Mouse (Mus musculus) stomach, embryonic 16.5 days (tissue): Measurements from ENCODE around the gene Mapk8ip2. TPM values are rescaled to one million over a fixed set of nuclear protein-coding genes. Genes with fewer than 3 reads are reported as not detected.
A peak's percentile ranks its signal among the peaks of the same experiment; 100 is the strongest.

ENCODE experiments used
- ATAC-seq: fragments of 200-750 bp; cut with Nextera tagmentation; 2 replicates; pipeline ENCODE4 v1.8.0; 2017; ENCODE audit warnings: moderate number of reproducible peaks, moderate TSS enrichment; ENCODE audit not compliant: insufficient read depth, low FRiP score
- H3K27ac ChIP-seq: fragments of 300-500 bp; sonication (generic); 2 replicates; pipeline ENCODE4 v1.5.1; 2014; ENCODE audit warnings: low read length
- H3K27me3 ChIP-seq: fragments of 300-500 bp; sonication (generic); 2 replicates; pipeline ENCODE4 v1.6.1; 2014; ENCODE audit warnings: low read length, control low read depth, mixed read lengths; ENCODE audit not compliant: control insufficient read depth, insufficient read depth
- H3K36me3 ChIP-seq: fragments of 300-500 bp; sonication (generic); 2 replicates; pipeline ENCODE4 v1.6.1; 2014; ENCODE audit warnings: low read length; ENCODE audit not compliant: control insufficient read depth, insufficient read depth
- H3K4me1 ChIP-seq: fragments of 300-500 bp; sonication (generic); 2 replicates; pipeline ENCODE4 v1.6.1; 2014; ENCODE audit warnings: low read length, control low read depth, mixed read lengths; ENCODE audit not compliant: control insufficient read depth, insufficient read depth
- H3K4me2 ChIP-seq: fragments of 300-500 bp; sonication (generic); 2 replicates; pipeline ENCODE4 v1.6.1; 2014; ENCODE audit warnings: low read depth, low read length, mixed read lengths
- H3K4me3 ChIP-seq: fragments of 300-500 bp; sonication (generic); replicated peaks from 2 replicates; pipeline ENCODE4 v1.5.1; 2014; ENCODE audit warnings: mild to moderate bottlenecking, low read length
- H3K9ac ChIP-seq: fragments of 300-500 bp; sonication (generic); 2 replicates; pipeline ENCODE4 v1.6.1; 2014; ENCODE audit warnings: low read length
- H3K9me3 ChIP-seq: fragments of 300-500 bp; sonication (generic); replicated peaks from 2 replicates; pipeline ENCODE4 v1.6.1; 2016; ENCODE audit warnings: low read length, control low read depth; ENCODE audit not compliant: control insufficient read depth
- WGBS: fragments of 180-500 bp; shearing (Covaris S2); extraction: QIAGEN DNeasy Blood & Tissue Kit; methylation state at CpG from one replicate; pipeline ENCODE4 v1.1.7; 2014; 5-methylcytosine and 5-hydroxymethylcytosine counted together
- polyA plus RNA-seq: library from polyadenylated mRNA; unstranded; fragments of >200 nt; fragmentation: Nextera tagmentation; extraction: Ambion mirVana; gene quantifications from 2 replicates; pipeline ENCODE4 v1.2.1, GENCODE M21; 2015

Mapk8ip2 gene
- polyA plus RNA-seq, 1 experiment from 2014 or later, result 3.9 TPM

DNA sequence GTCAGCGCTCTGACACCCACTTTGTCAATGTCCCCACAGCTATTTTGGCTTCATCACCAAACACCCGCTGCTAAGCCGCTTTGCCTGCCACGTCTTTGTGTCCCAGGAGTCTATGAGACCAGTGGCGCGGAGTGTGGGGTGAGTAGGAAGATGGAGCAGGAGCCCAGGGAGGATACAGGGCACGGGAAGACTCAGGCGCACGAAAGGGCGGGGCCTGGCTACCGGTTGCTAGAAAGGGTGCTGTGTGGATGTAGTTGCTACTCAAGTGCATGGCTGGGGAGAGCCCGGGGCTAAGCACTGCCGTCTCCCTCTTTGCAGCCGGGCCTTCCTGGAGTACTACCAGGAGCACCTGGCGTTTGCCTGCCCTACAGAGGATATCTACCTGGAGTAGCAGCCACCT is 7.6 kb downstream of the Mapk8ip2 start:
- H3K4me1 ChIP-seq, result no peaks in the 10 kb centered on the region
- H3K36me3 ChIP-seq, result no peaks in the 10 kb centered on the region
- H3K27me3 ChIP-seq, result no peaks in the 10 kb centered on the region; the same call in 1 of the 2 replicates
- no peak overlapping the region for H3K4me2 ChIP-seq
- H3K9me3 ChIP-seq, result no peaks in the 10 kb centered on the region
- no peak overlapping the region for H3K27ac ChIP-seq
- 78% methylated on average over 15 of the region's 15 CpGs for WGBS
- no peak for ATAC-seq
- H3K9ac ChIP-seq, result no peak overlapping the region
- no peak overlapping the region for H3K4me3 ChIP-seq

DNA sequence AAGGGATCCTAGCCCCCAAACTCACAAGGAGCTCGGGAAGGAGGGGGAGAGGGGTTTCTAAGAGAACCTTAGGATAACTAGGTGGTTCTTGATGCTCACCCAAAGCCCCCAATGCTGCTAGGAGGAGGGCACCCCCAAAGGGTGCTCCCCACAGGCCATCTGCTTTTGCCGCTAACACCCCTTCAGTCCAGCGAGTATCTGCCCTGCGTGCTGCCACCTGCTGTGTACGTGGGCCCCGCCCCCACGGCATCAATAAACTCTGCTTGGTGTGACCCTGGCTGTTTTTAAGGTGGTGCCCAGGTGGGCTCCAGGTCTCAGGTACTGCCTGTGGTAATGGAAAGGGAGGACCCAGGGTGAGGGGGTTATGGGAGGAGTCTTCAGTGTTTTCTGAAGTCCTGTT is 8.5 kb downstream of the Mapk8ip2 start:
- ATAC-seq, result no peak
- Histone ChIP-seq H3K27ac (no peak overlapping the region), H3K4me1 (no peaks in the 10 kb centered on the region), H3K4me2 (no peak overlapping the region), H3K9ac (no peak overlapping the region), H3K4me3 (no peak overlapping the region), H3K36me3 (no peaks in the 10 kb centered on the region), H3K9me3 (no peaks in the 10 kb centered on the region), H3K27me3 (no peaks in the 10 kb centered on the region; the same call in 1 of the 2 replicates)
- WGBS, result 70% methylated on average over 7 of the region's 7 CpGs

DNA sequence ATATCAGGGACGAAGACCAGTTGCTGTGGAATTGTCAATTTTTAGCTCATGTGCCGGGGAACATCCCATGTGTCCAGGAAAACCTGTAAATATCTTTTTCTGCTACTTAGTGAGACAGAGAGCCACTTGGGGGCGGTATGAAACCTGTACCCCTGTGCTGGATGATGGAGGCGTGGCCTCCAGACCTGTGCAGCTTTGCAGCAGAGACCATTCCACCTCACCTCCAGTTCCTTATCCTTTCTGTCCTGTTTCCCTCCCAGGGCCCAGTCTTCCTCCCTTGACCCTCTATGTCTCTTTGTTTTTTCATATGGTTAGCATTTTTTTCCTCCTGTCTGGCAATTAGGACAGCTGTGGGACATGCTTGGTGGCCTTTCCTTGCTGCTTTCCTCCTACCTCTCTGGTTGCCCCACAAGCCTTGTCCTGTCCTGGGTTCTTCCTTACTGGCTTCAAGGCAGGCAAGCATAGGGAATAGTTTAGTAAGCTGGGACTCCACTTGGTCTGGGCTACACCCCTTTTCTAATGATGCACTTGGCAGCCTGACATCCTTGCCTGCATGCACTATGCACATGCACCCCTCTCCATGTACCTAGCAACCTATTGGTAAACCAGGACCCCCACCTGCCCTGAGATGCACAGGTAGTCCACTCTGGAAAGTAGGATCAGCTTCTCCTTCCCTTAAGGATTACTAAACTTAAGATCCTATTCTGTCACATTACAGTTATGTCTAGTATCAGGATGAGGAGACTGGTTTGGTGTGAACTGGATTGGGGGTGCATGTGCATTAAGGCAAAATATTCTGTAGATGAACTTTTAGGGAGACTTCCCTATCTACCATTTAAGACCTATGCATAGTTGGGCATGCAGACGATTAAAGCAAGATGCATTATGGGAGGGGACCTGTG is 9.9 kb downstream of the Mapk8ip2 start:
- Histone ChIP-seq H3K27me3 (no peaks in the 10 kb centered on the region), H3K36me3 (no peaks in the 10 kb centered on the region), H3K4me1 (no peaks in the 10 kb centered on the region), H3K9me3 (no peaks in the 10 kb centered on the region), H3K27ac (no peak overlapping the region), H3K9ac (no peak overlapping the region), H3K4me3 (no peak overlapping the region), H3K4me2 (no peak overlapping the region)
- WGBS, result 45% methylated on average over 5 of the region's 5 CpGs
- no peak for ATAC-seq

- ATAC-seq, result no peak
- H3K9ac ChIP-seq, result no peak overlapping the region
- no peak overlapping the region for H3K4me3 ChIP-seq
- H3K36me3 ChIP-seq, result no peaks in the 10 kb centered on the region
- no peak overlapping the region for H3K4me2 ChIP-seq
- H3K27ac ChIP-seq, result no peak overlapping the region
- H3K9me3 ChIP-seq, result no peaks in the 10 kb centered on the region
- H3K4me1 ChIP-seq, result no peaks in the 10 kb centered on the region
- H3K27me3 ChIP-seq, result no peaks in the 10 kb centered on the region
- WGBS, result 6% methylated on average over 1 of the region's 1 CpGs
These were observed 11.3 kb downstream of the Mapk8ip2 start for GRCm38 (mm10) chr15:89465052-89465451.

DNA sequence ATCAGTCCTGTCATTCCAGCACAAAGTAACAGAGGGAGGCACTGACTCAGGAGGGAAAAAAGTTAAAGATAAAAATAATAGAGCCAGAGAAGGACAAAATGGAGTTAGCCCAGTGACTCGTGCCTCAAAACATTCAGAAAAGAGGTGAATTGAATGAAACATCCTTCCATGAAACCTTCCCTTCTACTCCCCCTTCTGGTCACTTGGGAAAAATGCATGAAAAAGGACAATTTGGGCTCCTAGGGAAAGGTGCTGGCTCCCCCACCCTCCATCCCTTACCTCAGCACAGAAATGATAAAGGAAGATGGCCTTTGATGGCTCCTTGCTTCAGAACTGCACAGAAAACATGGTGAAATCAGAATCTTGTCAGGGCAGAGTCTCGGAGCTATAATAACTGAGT is 14.9 kb downstream of the Mapk8ip2 start:
- H3K27ac ChIP-seq, result no peak overlapping the region
- WGBS, result 28% methylated on average over 2 of the region's 2 CpGs
- no peak for ATAC-seq

DNA sequence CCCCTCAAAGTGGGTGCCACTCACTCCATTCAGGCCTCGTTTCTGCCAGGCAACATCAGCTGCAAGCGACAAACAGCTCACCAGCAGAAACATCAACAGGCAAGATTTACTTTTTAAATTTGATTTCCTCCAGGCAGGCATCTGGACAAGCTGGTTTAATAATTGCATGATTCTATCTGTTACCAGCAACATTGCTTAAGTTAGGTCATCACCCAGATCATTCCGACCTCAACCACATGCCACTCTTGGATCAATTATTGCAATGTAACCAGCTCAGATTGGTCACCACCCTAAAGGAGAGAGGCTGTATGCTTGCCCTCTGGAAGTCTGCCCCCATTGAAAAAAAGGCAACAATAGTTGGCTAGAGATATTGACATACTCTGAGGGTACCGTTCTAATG is 17.8 kb downstream of the Mapk8ip2 start:
- no peak overlapping the region for H3K4me2 ChIP-seq
- no peaks in the 10 kb centered on the region for H3K27me3 ChIP-seq
- no peaks in the 10 kb centered on the region for H3K36me3 ChIP-seq
- no peak for ATAC-seq
- H3K4me1 ChIP-seq, result peaks cover 9% of the 10 kb centered on the region
- WGBS, result 88% methylated on average over 4 of the region's 4 CpGs
- no peak overlapping the region for H3K9ac ChIP-seq
- H3K9me3 ChIP-seq, result no peaks in the 10 kb centered on the region
- H3K4me3 ChIP-seq, result no peak overlapping the region
- no peak overlapping the region for H3K27ac ChIP-seq

More for the DNA sequence above, 14.9 kb downstream of the Mapk8ip2 start:
- Histone ChIP-seq H3K36me3 (no peaks in the 10 kb centered on the region), H3K27me3 (no peaks in the 10 kb centered on the region), H3K4me2 (no peak overlapping the region), H3K4me3 (no peak overlapping the region), H3K4me1 (no peaks in the 10 kb centered on the region), H3K9me3 (no peaks in the 10 kb centered on the region), H3K9ac (no peak overlapping the region)

GRCm38 (mm10) chr15:89473370-89473769 is 19.7 kb downstream of the Mapk8ip2 start:
- ATAC-seq, result no peak
- H3K9ac ChIP-seq, result no peak overlapping the region
- no peaks in the 10 kb centered on the region for H3K36me3 ChIP-seq
- peaks cover 17% of the 10 kb centered on the region for H3K4me1 ChIP-seq
- WGBS, result 82% methylated on average over 9 of the region's 9 CpGs
- no peaks in the 10 kb centered on the region for H3K27me3 ChIP-seq
- H3K27ac ChIP-seq, result no peak overlapping the region
- H3K4me3 ChIP-seq, result no peak overlapping the region
- H3K9me3 ChIP-seq, result no peaks in the 10 kb centered on the region
- no peak overlapping the region for H3K4me2 ChIP-seq

DNA sequence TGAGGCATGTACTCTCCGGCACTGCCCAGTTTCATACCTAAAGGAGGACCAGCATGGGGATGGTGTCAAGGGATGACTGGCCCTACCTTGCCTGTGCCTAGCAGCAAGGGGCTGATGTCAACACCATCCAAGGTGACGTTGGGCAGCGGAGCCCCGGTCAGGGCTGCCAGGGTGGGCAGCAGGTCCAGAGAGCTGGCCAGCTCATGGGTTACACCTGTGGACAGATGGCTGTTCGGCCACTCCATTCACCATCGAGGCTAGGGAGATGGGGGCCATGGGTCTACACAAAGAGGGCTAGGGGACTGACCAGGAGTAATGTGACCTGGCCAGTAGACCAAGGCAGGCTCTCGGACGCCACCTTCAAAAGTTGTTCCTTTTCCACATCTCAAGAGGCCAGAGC is 20.2 kb downstream of the Mapk8ip2 start:
- Histone ChIP-seq H3K9me3 (no peaks in the 10 kb centered on the region), H3K4me1 (peaks cover 17% of the 10 kb centered on the region), H3K4me2 (no peak overlapping the region), H3K9ac (no peak overlapping the region), H3K4me3 (no peak overlapping the region), H3K36me3 (no peaks in the 10 kb centered on the region), H3K27me3 (no peaks in the 10 kb centered on the region), H3K27ac (no peak overlapping the region)
- WGBS, result 97% methylated on average over 8 of the region's 8 CpGs
- no peak for ATAC-seq

DNA sequence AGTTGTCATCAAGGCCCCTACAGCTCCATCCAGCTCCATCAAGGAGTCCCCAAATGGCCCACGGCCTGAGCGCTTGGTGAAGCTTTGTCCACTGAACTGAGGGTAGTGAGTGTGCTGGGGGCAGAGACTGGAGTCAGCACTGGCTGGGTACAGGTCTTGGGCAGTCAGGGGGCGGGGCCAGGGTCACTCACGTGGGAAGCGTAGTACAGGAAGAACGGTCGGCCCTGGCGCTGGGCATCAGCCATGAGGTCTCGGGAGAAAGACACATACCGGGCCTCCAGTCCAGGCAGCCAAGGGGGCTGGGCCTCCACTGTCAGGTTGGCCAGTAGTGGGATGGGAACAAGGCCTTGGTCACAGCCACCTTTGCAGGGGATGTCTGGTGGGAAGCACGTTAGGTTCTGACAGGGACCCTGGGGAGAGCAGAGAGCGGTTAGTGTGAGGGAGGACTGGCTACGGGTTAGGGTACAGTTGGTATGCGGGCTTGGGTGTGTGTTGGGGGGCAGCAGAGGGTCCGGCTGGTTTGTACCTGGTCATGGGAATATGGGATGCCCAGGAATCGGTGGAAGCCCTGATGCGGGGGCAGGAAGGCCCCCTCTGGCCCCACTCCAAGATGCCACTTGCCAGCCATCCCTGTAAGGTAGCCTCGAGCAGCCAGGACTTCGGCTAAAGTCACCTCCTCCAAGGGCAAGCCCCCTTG is 21.0 kb downstream of the Mapk8ip2 start:
- Histone ChIP-seq H3K4me2 (peak overlapping the region; percentile 99; the same call in 1 of the 2 replicates), H3K27ac (no peak overlapping the region), H3K4me1 (peaks cover 17% of the 10 kb centered on the region), H3K36me3 (no peaks in the 10 kb centered on the region), H3K4me3 (no peak overlapping the region), H3K27me3 (no peaks in the 10 kb centered on the region), H3K9ac (no peak overlapping the region), H3K9me3 (no peaks in the 10 kb centered on the region)
- no peak for ATAC-seq
- WGBS, result 89% methylated on average over 19 of the region's 19 CpGs
